Mouse (Mus musculus): ENCODE data around the gene Trhde.
A peak's percentile ranks its signal among the peaks of the same experiment; 100 is the strongest.

Gene Trhde

GRCm38 (mm10) chr10:114735111-114735510, 67.0 kb downstream of the Trhde start:
- no peak for DNase-seq

GRCm38 (mm10) chr10:114725591-114725990, 76.5 kb downstream of the Trhde start:
- DNase-seq: peak; percentile 14 to 46

GRCm38 (mm10) chr10:114701791-114702190, 100.3 kb downstream of the Trhde start:
- DNase-seq: no peak

GRCm38 (mm10) chr10:114671791-114672415, 130.2 kb downstream of the Trhde start:
- no peak for DNase-seq

GRCm38 (mm10) chr10:114593046-114593445, 209.1 kb downstream of the Trhde start:
- DNase-seq: peak; percentile 77 to 84

- DNase-seq: peak; percentile 83 to 85
Measured at GRCm38 (mm10) chr10:114578926-114579325, 223.2 kb downstream of the Trhde start.

- DNase-seq: peak in 1 of 2 experiments; percentile 15
Measured at GRCm38 (mm10) chr10:114567891-114568290, 234.2 kb downstream of the Trhde start.

GRCm38 (mm10) chr10:114509186-114509585, 292.9 kb downstream of the Trhde start:
- no peak for DNase-seq

- no peak for DNase-seq
Measured at GRCm38 (mm10) chr10:114488806-114489205, 313.3 kb downstream of the Trhde start.

- peak; percentile 50 to 60 for DNase-seq
Measured at GRCm38 (mm10) chr10:114455591-114455990, 346.5 kb downstream of the Trhde start.

GRCm38 (mm10) chr10:114448116-114448515, 354.0 kb downstream of the Trhde start:
- peak; percentile 30 to 31 for DNase-seq

- no peak for DNase-seq
Measured at GRCm38 (mm10) chr10:114418956-114419530, 383.1 kb downstream of the Trhde start.

GRCm38 (mm10) chr10:114415717-114416116, 386.4 kb downstream of the Trhde start:
- no peak for DNase-seq

- DNase-seq: no peak
Measured at GRCm38 (mm10) chr10:114405260-114405659, 396.8 kb downstream of the Trhde start.

GRCm38 (mm10) chr10:114403795-114404194, 398.3 kb downstream of the Trhde start:
- DNase-seq: no peak

GRCm38 (mm10) chr10:114370804-114371203, 431.3 kb downstream of the Trhde start:
- DNase-seq: no peak

- DNase-seq: no peak
Measured at GRCm38 (mm10) chr10:114363442-114363841, 438.7 kb downstream of the Trhde start.

- no peak for DNase-seq
Measured at GRCm38 (mm10) chr10:114362631-114363030, 439.5 kb downstream of the Trhde start.
